Mouse (Mus musculus) right cerebral cortex, adult 2 months (tissue): ENCODE data around the gene Cyp2g1.
"Not testable (repeated sequence)": the region's sequence is repeated elsewhere in the genome, so short reads cannot be mapped to it uniquely, and the experiment has no call there.

Experiments
- DNase-seq, 2 experiments: peaks; one replicate each; pipeline ENCODE4 v3.0.0; 2021 to 2022; ENCODE audit warnings: low spot score in 2 of 2

The Cyp2g1 gene

GRCm38 (mm10) chr7:26808592-26808991 is at the start of gene Cyp2g1:
Gene Cyp2g1 (plus strand): TSS chr7:26808892.
- no peak for DNase-seq

- DNase-seq, result no peak
Observed at GRCm38 (mm10) chr7:26767084-26767483, 41.6 kb upstream of the Cyp2g1 start.

GRCm38 (mm10) chr7:26769881-26770470 is 38.7 kb upstream of the Cyp2g1 start:
- no peak for DNase-seq

- DNase-seq, result no peak
Observed at GRCm38 (mm10) chr7:26772866-26773586, 35.7 kb upstream of the Cyp2g1 start.

- DNase-seq, result no peak
Observed at GRCm38 (mm10) chr7:26775866-26776265, 32.8 kb upstream of the Cyp2g1 start.

- DNase-seq, result no peak
Observed at GRCm38 (mm10) chr7:26777806-26778205, 30.9 kb upstream of the Cyp2g1 start.

- DNase-seq, result peak; percentile 13 to 45
Observed at GRCm38 (mm10) chr7:26778474-26778873, 30.2 kb upstream of the Cyp2g1 start.

- DNase-seq, result peak in 1 of 2 experiments; percentile 9
Observed at GRCm38 (mm10) chr7:26779799-26780416, 28.8 kb upstream of the Cyp2g1 start.

- peak; percentile 4 to 37 for DNase-seq
Observed at GRCm38 (mm10) chr7:26780510-26780909, 28.2 kb upstream of the Cyp2g1 start.

- DNase-seq, result no peak
Observed at GRCm38 (mm10) chr7:26780998-26781766, 27.5 kb upstream of the Cyp2g1 start.

GRCm38 (mm10) chr7:26781767-26782131 is 26.9 kb upstream of the Cyp2g1 start:
- no peak for DNase-seq

- DNase-seq, result no peak
Observed at GRCm38 (mm10) chr7:26783163-26783562, 25.5 kb upstream of the Cyp2g1 start.

GRCm38 (mm10) chr7:26786013-26786412 is 22.7 kb upstream of the Cyp2g1 start:
- not testable (repeated sequence) for DNase-seq

- no peak for DNase-seq
Observed at GRCm38 (mm10) chr7:26789984-26790383, 18.7 kb upstream of the Cyp2g1 start.

GRCm38 (mm10) chr7:26800104-26800503 is 8.6 kb upstream of the Cyp2g1 start:
- DNase-seq, result peak in 1 of 2 experiments; percentile 7

GRCm38 (mm10) chr7:26800996-26801395 is 7.7 kb upstream of the Cyp2g1 start:
- no peak for DNase-seq

- not testable (repeated sequence) for DNase-seq
Observed at GRCm38 (mm10) chr7:26831556-26832292, 23.0 kb downstream of the Cyp2g1 start.

- not testable (repeated sequence) for DNase-seq
Observed at GRCm38 (mm10) chr7:26832668-26833067, 24.0 kb downstream of the Cyp2g1 start.

- not testable (repeated sequence) for DNase-seq
Observed at GRCm38 (mm10) chr7:26835059-26835458, 26.4 kb downstream of the Cyp2g1 start, which contains the start of gene Cyp2a5. Gene Cyp2a5 (plus strand): TSS chr7:26835305.

- not testable (repeated sequence) for DNase-seq
Observed at GRCm38 (mm10) chr7:26843400-26843799, 34.7 kb downstream of the Cyp2g1 start.

GRCm38 (mm10) chr7:26850063-26850462 is 41.4 kb downstream of the Cyp2g1 start:
- DNase-seq, result not testable (repeated sequence)
